Mouse (Mus musculus) hindbrain, embryonic 13.5 days (tissue): ENCODE data around the gene Robo2. TPM values are rescaled to one million over a fixed set of nuclear protein-coding genes. Genes with fewer than 3 reads are reported as not detected.

Source experiments
- ATAC-seq: fragments of 200-750 bp; cut with Nextera tagmentation; 2 replicates; pipeline ENCODE4 v1.8.0; 2017; ENCODE audit warnings: moderate TSS enrichment; ENCODE audit not compliant: low FRiP score
- H3K27ac ChIP-seq: fragments of 300-500 bp; sonication (generic); 2 replicates; pipeline ENCODE4 v1.5.1; 2015; ENCODE audit warnings: inconsistent platforms, mild to moderate bottlenecking, moderate library complexity
- H3K27me3 ChIP-seq: fragments of 300-500 bp; sonication (generic); 2 replicates; pipeline ENCODE4 v1.6.1; 2015; ENCODE audit warnings: mild to moderate bottlenecking, inconsistent platforms
- H3K36me3 ChIP-seq: fragments of 300-500 bp; sonication (generic); 2 replicates; pipeline ENCODE4 v1.6.1; 2015; ENCODE audit warnings: mild to moderate bottlenecking, inconsistent platforms
- H3K4me1 ChIP-seq: fragments of 300-500 bp; sonication (generic); replicated peaks from 2 replicates; pipeline ENCODE4 v1.6.1; 2015; ENCODE audit warnings: inconsistent platforms
- H3K4me2 ChIP-seq: fragments of 300-500 bp; sonication (generic); 2 replicates; pipeline ENCODE4 v1.6.1; 2015; ENCODE audit warnings: inconsistent platforms, mild to moderate bottlenecking, moderate library complexity
- H3K4me3 ChIP-seq: fragments of 300-500 bp; sonication (generic); 2 replicates; pipeline ENCODE4 v1.5.1; 2015; ENCODE audit warnings: mild to moderate bottlenecking, inconsistent platforms
- H3K9ac ChIP-seq: fragments of 300-500 bp; sonication (generic); 2 replicates; pipeline ENCODE4 v1.6.1; 2015; ENCODE audit warnings: mild to moderate bottlenecking, inconsistent platforms
- H3K9me3 ChIP-seq: fragments of 300-500 bp; sonication (generic); 2 replicates; pipeline ENCODE4 v1.6.1; 2016; ENCODE audit warnings: inconsistent platforms
- WGBS: fragments of 180-500 bp; shearing (Covaris S2); methylation state at CpG from one replicate; pipeline ENCODE4 v1.1.7; 2015; 5-methylcytosine and 5-hydroxymethylcytosine counted together
- polyA plus RNA-seq: library from polyadenylated mRNA; unstranded; fragments of >200 nt; fragmentation: Nextera tagmentation; extraction: Ambion mirVana; gene quantifications from 2 replicates; pipeline ENCODE4 v1.2.1, GENCODE M21; 2015

Robo2 gene
- polyA plus RNA-seq, 1 experiment from 2014 or later, result 101 TPM

DNA sequence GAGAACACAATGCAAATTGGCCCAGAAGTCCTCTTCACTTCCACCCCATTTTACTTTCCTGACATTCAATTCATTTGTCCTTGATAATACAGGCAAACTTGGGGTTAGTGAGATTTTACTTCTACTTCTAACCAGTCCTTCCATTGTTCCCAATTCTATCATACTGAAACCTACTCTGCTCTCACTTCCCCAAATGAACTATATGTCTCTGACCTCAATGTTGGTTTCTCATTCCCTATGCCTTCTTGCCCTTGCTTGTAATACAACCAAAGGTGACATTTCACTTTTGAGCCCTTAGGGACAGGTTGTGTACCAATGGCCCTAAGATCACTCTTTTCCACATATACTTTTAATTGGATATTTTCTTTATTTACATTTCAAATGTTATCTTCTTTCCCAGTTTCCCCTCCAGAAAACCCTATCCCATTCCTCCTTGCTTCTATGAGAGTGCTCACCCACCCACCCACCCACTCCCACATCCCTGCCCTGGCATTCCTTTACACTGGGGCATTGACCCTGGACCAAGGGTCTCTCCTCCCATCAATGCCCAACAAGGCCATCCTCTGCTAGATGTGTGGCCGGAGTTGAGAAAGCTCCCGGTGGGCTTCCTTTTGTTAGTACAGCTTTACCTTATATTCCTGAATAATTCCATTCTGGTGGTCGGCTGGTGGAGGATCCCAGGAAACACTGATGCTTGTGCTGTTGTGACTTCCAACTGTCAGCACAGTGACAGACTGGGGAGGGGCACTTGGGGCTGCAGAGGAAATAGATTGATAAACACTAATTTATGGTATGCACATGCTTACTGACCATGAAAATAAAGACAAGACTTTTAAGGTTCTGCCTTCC lies 453.7 kb downstream of the Robo2 start:
- ATAC-seq, result no peak
- no peaks in the 10 kb centered on the region for H3K9me3 ChIP-seq
- no peaks in the 10 kb centered on the region for H3K4me1 ChIP-seq
- H3K27ac ChIP-seq, result no peak overlapping the region
- H3K36me3 ChIP-seq, result peaks cover 3% of the 10 kb centered on the region; the same call in 1 of the 2 replicates
- no peak overlapping the region for H3K4me3 ChIP-seq
- WGBS, result 52% methylated on average over 3 of the region's 3 CpGs
- H3K9ac ChIP-seq, result no peak overlapping the region
- no peaks in the 10 kb centered on the region for H3K27me3 ChIP-seq
- no peak overlapping the region for H3K4me2 ChIP-seq

DNA sequence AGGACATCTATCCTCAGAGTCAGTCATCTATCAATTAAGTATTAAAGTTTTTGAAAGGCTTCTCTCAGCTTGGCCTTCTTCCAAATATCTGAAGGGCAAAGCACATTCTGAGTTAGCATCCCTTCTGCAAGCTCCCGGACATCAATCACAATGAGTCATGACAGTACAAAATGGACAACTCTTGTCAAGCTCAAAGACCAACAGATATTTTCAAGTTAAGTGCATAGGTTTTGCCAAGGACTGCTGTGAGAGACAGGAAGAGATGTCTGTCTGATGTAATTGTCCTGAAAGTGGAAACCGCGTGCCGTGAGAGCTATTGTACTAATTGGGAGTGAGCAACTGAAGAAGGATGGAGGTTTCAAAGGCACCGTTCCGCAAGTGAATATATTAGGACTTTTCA lies 465.5 kb downstream of the Robo2 start:
- H3K4me1 ChIP-seq, result 0 out of 2 replicates have a peak, but pooled peaks cover 3% of the 10 kb centered on the region
- no peaks in the 10 kb centered on the region for H3K9me3 ChIP-seq
- no peaks in the 10 kb centered on the region for H3K36me3 ChIP-seq
- H3K4me2 ChIP-seq, result no peak overlapping the region
- no peak overlapping the region for H3K9ac ChIP-seq
- ATAC-seq, result no peak
- WGBS, result 64% methylated on average over 6 of the region's 6 CpGs
- no peak overlapping the region for H3K4me3 ChIP-seq
- H3K27me3 ChIP-seq, result no peaks in the 10 kb centered on the region
- H3K27ac ChIP-seq, result no peak overlapping the region

DNA sequence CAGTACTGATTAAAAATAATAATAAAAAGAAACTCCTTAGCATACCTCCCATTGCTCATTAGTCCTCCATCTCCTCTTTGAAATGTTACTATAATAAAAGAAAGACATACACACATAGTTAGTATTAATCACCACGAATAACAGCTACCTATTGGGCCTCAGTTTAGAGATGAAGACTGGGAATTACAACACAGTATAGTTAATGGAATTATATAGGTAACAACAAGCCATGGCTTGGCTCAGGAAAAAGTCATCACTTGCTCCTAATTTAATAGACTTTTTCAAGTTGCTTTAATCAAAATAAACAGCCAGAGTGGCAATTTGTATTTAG lies 471.4 kb downstream of the Robo2 start:
- WGBS, result 78% methylated on average over 1 of the region's 1 CpGs
- no peak overlapping the region for H3K4me3 ChIP-seq

DNA sequence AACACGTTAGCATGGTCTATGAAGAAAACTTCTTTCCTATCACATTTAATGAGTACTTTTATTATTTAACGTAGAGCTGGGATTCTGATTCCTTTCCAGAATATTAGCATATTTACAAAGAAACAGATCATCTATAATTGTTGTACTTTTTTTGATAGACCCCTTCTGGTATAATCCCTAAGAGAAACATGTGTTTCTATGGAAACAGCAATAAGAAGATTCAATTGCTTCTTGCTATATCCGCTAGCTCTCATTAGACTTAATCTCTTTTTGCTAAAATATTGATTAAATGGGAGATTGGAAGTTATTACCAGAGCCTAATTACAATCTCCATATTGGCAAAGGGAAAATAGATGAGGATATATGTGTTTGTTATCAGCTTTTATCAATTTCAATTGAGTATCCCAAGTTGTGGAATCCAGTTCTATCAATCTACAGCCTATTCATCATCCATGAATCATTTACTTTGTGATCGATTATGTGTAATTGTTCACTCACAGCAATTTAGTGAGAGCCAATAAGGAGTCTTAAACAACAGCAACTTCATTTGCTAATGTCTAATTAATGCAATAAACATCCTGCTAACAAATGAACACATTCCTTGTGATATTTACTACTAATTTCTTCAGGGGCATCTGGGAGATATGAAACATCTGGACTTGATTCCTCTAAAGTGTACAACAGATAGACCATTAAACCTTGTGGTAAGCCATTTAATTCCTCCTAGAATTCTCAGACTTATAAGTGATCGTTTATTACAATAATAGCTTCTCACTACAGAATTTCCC lies 472.0 kb downstream of the Robo2 start:
- peak; percentile 66 for ATAC-seq
- no peaks in the 10 kb centered on the region for H3K9me3 ChIP-seq
- H3K27ac ChIP-seq, result no peak overlapping the region
- no peak overlapping the region for H3K4me3 ChIP-seq
- no peak overlapping the region for H3K4me2 ChIP-seq
- no peak overlapping the region for H3K9ac ChIP-seq
- H3K36me3 ChIP-seq, result no peaks in the 10 kb centered on the region
- H3K27me3 ChIP-seq, result no peaks in the 10 kb centered on the region
- H3K4me1 ChIP-seq, result no peaks in the 10 kb centered on the region
- 70% methylated on average over 5 of the region's 5 CpGs for WGBS

More for the DNA sequence above, 471.4 kb downstream of the Robo2 start:
- no peaks in the 10 kb centered on the region for H3K9me3 ChIP-seq
- no peaks in the 10 kb centered on the region for H3K36me3 ChIP-seq
- ATAC-seq, result peak; percentile 24; the same call in 1 of the 2 replicates
- no peaks in the 10 kb centered on the region for H3K4me1 ChIP-seq
- no peak overlapping the region for H3K9ac ChIP-seq
- H3K4me2 ChIP-seq, result no peak overlapping the region
- H3K27ac ChIP-seq, result no peak overlapping the region
- H3K27me3 ChIP-seq, result no peaks in the 10 kb centered on the region

DNA sequence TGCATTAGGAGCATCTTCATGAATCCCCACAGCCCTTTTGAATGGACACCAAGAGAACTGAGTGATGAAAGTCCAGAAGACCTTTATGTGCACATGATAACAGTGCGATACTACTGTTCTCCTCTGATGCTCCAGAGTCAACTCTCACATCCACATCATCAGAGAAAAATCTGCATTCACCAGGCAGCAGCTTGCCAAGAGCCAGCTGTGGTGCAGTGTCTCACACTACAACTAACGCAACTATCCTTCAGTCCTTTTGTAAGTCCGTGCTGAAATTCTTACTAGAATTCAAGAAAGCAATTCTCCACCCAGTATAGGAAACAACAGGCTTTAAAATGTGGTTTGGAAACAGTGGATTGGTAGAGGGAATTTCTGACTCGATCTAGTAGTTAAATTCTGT lies 481.3 kb downstream of the Robo2 start:
- H3K9me3 ChIP-seq, result no peaks in the 10 kb centered on the region
- H3K4me2 ChIP-seq, result no peak overlapping the region
- no peak for ATAC-seq
- peaks cover 7% of the 10 kb centered on the region; the same call in 1 of the 2 replicates for H3K36me3 ChIP-seq
- no peak overlapping the region for H3K4me3 ChIP-seq
- WGBS, result 91% methylated on average over 4 of the region's 4 CpGs
- H3K27me3 ChIP-seq, result no peaks in the 10 kb centered on the region
- H3K4me1 ChIP-seq, result no peaks in the 10 kb centered on the region
- no peak overlapping the region for H3K9ac ChIP-seq
- no peak overlapping the region for H3K27ac ChIP-seq

DNA sequence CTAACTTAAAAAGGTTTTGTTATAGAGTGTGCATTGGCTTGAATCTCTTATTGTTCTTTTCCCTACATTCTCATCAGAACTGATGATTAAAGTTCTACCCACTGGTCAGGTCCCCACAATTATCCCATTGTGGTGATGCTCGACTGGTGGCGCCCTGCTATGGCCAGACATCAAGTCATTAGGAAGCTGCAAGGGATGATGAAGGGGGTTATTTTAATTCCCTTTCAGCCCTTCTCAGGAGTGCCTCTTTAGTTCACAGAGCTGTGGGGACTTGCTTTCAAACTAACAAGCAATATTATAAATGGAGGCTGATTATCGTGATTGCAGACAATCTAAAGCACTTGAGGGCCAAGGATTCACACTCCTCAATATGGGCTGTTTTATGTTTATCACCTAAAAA lies 484.1 kb downstream of the Robo2 start:
- Histone ChIP-seq H3K4me2 (no peak overlapping the region), H3K36me3 (0 out of 2 replicates have a peak, but pooled peaks cover 5% of the 10 kb centered on the region), H3K4me1 (no peaks in the 10 kb centered on the region), H3K4me3 (no peak overlapping the region), H3K9me3 (no peaks in the 10 kb centered on the region), H3K27ac (no peak overlapping the region), H3K9ac (no peak overlapping the region), H3K27me3 (no peaks in the 10 kb centered on the region)
- no peak for ATAC-seq
- WGBS, result 56% methylated on average over 3 of the region's 3 CpGs

DNA sequence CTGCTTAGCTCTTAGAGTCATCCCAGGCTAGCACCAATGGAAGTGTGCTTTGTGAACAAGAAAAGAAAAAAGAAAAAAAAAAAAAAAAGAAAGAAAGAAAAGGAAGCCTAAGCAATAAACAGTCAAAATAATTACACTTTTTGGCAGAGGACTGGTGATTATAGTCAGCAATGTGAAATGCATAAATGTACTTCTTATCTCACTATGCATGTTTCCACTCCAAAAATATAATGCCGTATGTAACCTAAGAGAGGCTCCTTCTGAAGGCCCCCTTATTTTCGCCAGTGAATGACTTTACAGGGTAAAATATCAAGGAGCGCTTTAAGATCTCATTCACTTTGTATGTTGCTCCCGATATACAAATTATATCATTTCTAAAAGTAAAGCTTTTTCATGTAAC lies 496.2 kb downstream of the Robo2 start:
- H3K4me2 ChIP-seq, result no peak overlapping the region
- no peak overlapping the region for H3K9ac ChIP-seq
- 96% methylated on average over 4 of the region's 4 CpGs for WGBS
- H3K4me3 ChIP-seq, result no peak overlapping the region
- no peak overlapping the region for H3K27ac ChIP-seq
- H3K27me3 ChIP-seq, result no peaks in the 10 kb centered on the region
- no peak for ATAC-seq
- H3K9me3 ChIP-seq, result no peaks in the 10 kb centered on the region
- H3K4me1 ChIP-seq, result no peaks in the 10 kb centered on the region
- 0 out of 2 replicates have a peak, but pooled peaks cover 1% of the 10 kb centered on the region for H3K36me3 ChIP-seq

DNA sequence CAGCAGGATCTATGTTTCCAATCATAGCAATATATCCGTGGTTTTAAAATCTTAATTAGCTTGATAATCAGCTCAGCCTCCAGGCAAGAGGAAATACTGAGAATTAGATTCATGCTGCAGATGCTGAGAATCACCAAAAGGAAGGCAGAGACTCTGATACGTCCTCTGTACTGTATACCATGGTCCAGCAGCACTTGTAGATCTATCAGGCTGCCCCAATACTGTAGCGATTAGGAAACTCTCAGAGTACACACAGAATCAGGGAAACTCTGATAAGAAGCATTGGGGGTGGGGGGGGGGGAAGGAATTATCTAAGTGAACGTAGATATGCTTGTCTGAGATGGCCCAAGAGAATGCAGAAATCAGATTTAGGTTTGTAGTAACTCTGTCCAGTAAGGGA lies 496.7 kb downstream of the Robo2 start:
- WGBS, result 76% methylated on average over 4 of the region's 4 CpGs
- H3K27ac ChIP-seq, result no peak overlapping the region
- H3K9ac ChIP-seq, result no peak overlapping the region
- ATAC-seq, result no peak
- no peaks in the 10 kb centered on the region for H3K27me3 ChIP-seq
- H3K9me3 ChIP-seq, result no peaks in the 10 kb centered on the region
- H3K36me3 ChIP-seq, result no peaks in the 10 kb centered on the region
- H3K4me1 ChIP-seq, result no peaks in the 10 kb centered on the region
- H3K4me3 ChIP-seq, result no peak overlapping the region
- no peak overlapping the region for H3K4me2 ChIP-seq

DNA sequence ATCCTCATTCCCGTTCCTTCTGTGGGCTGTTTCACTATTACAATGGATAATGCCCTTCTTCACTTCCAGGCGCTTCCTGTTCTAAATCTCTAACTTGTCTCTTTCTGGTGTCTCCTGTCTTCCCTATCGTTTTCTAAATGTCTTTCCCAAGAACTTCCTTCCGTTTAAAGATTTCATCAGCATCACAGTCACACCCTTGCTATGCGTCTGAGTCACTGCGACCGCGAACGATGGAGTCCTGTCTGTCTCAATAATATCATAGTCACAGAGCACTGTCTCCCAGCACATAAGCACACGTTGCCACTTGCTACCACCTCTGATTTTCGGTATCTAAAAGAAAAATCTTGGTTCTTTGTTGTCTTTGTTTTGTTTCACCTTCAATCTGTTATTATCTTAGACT lies 503.1 kb downstream of the Robo2 start:
- Histone ChIP-seq H3K9me3 (no peaks in the 10 kb centered on the region), H3K9ac (no peak overlapping the region), H3K4me3 (no peak overlapping the region), H3K27me3 (no peaks in the 10 kb centered on the region), H3K36me3 (no peaks in the 10 kb centered on the region), H3K4me2 (no peak overlapping the region), H3K4me1 (no peaks in the 10 kb centered on the region), H3K27ac (no peak overlapping the region)
- WGBS, result 89% methylated on average over 11 of the region's 11 CpGs
- ATAC-seq, result no peak

DNA sequence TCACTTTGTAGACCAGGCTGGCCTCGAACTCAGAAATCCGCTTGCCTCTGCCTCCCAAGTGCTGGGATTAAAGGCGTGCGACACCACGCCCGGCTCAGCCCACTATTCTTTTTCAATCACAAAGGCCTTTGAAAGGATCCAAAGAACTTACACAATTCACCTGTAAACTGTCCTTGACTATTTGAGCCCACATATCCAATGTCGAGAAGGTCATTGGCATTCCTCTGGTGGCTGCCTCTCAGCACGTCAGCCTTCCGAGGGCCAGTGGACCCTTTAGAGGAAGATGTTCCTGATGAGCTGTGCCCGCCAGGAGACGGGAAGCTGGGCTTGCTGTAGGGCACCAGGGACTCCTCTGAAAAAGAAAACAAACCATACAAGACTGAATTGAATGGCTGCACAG lies 514.8 kb downstream of the Robo2 start:
- Histone ChIP-seq H3K4me2 (no peak overlapping the region), H3K36me3 (peaks cover 3% of the 10 kb centered on the region; the same call in 1 of the 2 replicates), H3K4me3 (no peak overlapping the region), H3K4me1 (no peaks in the 10 kb centered on the region), H3K9me3 (no peaks in the 10 kb centered on the region), H3K27me3 (no peaks in the 10 kb centered on the region), H3K9ac (no peak overlapping the region), H3K27ac (no peak overlapping the region)
- no peak for ATAC-seq
- WGBS, result 88% methylated on average over 11 of the region's 11 CpGs

DNA sequence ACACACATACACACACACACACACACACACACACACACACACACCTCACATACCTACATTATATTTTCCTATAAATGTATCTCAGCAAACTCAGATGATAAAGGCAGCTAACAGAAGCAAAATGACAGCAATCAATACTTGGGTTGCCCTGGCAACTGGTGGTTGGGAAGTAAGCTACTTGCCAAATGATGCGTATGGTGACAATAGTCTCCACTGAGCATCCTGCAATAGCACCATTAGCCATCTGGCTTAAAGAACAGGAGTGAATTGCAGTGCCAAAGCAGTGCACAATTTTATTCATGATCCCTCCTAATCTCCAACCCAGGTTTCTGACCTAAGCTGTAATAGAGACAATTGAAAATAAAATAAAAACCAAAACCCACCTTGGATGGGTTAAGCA lies 529.7 kb downstream of the Robo2 start:
- H3K36me3 ChIP-seq, result no peaks in the 10 kb centered on the region
- H3K9ac ChIP-seq, result no peak overlapping the region
- no peaks in the 10 kb centered on the region for H3K27me3 ChIP-seq
- H3K4me1 ChIP-seq, result no peaks in the 10 kb centered on the region
- no peak overlapping the region for H3K4me2 ChIP-seq
- no peaks in the 10 kb centered on the region for H3K9me3 ChIP-seq
- ATAC-seq, result no peak
- 40% methylated on average over 1 of the region's 1 CpGs for WGBS
- no peak overlapping the region for H3K27ac ChIP-seq
- no peak overlapping the region for H3K4me3 ChIP-seq

DNA sequence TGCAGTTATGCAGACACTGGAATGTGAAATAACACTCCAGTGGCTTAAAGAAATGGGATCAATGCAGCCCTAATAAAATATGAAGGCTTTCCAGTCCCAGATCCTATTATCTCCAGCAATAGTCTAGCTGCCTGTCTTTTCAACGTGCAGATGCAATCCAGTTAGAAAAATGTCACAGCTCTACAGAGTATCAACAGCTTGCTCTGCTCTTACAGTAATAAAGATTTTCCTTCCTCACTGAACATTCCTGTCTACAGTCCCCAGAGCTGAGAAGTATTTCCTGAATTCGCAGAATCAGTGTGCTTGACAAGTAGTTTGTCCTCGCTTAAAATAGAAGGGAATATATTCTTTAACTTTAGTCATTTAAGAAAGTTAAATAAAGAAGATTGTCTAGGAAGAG lies 533.7 kb downstream of the Robo2 start:
- Histone ChIP-seq H3K4me2 (no peak overlapping the region), H3K9me3 (no peaks in the 10 kb centered on the region), H3K27ac (no peak overlapping the region), H3K4me1 (no peaks in the 10 kb centered on the region), H3K27me3 (no peaks in the 10 kb centered on the region), H3K9ac (no peak overlapping the region), H3K4me3 (no peak overlapping the region), H3K36me3 (no peaks in the 10 kb centered on the region)
- no peak for ATAC-seq
- 74% methylated on average over 3 of the region's 3 CpGs for WGBS
